Mouse (Mus musculus) forebrain, embryonic 13.5 days (tissue): ENCODE results near the gene Cdc20. TPM values are rescaled to one million over a fixed set of nuclear protein-coding genes. Genes with fewer than 3 reads are reported as not detected.

Source experiments
- polyA plus RNA-seq: library from polyadenylated mRNA; unstranded; fragments of >200 nt; fragmentation: Nextera tagmentation; extraction: Ambion mirVana; gene quantifications from 2 replicates; pipeline ENCODE4 v1.2.1, GENCODE M21; 2015

Cdc20 gene
- polyA plus RNA-seq, 1 experiment from 2014 or later = 251 TPM

Other genes starting within 250 kb of the Cdc20 start
- gene Ptprf, start 145.9 kb downstream of the Cdc20 start, polyA plus RNA-seq = 62.9 and 76.1 TPM in 2 replicates
- 10.0 and 12.6 TPM in 2 replicates for gene Szt2, start 28.1 kb downstream of the Cdc20 start, polyA plus RNA-seq
- 143 and 144 TPM in 2 replicates for gene Med8, start 28.0 kb downstream of the Cdc20 start, polyA plus RNA-seq
- 24.1 and 24.3 TPM in 2 replicates for gene Elovl1, start 9.3 kb downstream of the Cdc20 start, polyA plus RNA-seq
- 0.08 and 0.37 TPM in 2 replicates for gene Mpl, start 20.2 kb upstream of the Cdc20 start, polyA plus RNA-seq
- gene Tie1, start 52.7 kb upstream of the Cdc20 start, polyA plus RNA-seq = 11.6 and 11.9 TPM in 2 replicates
- 0.18 TPM in 1 of 2 replicates, not detected in the other for gene 2610528J11Rik, start 89.6 kb upstream of the Cdc20 start, polyA plus RNA-seq
- gene Tmem125, start 106.7 kb upstream of the Cdc20 start, polyA plus RNA-seq = not detected in 2 replicates
- gene Cfap57, start 183.4 kb upstream of the Cdc20 start, polyA plus RNA-seq = 0.78 and 0.90 TPM in 2 replicates
- 147 and 168 TPM in 2 replicates for gene Ebna1bp2, start 183.4 kb upstream of the Cdc20 start, polyA plus RNA-seq
- not detected in 2 replicates for gene Olfr62, start 221.6 kb upstream of the Cdc20 start, polyA plus RNA-seq